Mouse (Mus musculus) lung, postnatal 0 days (tissue): ENCODE measurements at regions not wholly inside any gene's neighbourhood (a gene's known extent, or its start where the extent isn't known, plus 50 kb on each side); places are given as distances from the start of the nearest gene placed in this dataset.

Experiments
- CTCF ChIP-seq: IDR thresholded peaks from 2 replicates; pipeline ENCODE4 v1.5.1; 2016; ENCODE audit warnings: antibody characterized with exemption, mild to moderate bottlenecking
- EP300 ChIP-seq: IDR thresholded peaks from 2 replicates; pipeline ENCODE4 v1.6.1; 2016; ENCODE audit warnings: antibody characterized with exemption, mild to moderate bottlenecking, control low read depth

GRCm38 (mm10) chr17:88325910-88326739, 114.4 kb upstream of the Foxn2 start:
- TF ChIP-seq CTCF (no peak), EP300 (no peak)
